Mouse (Mus musculus) left cerebral cortex, adult 2 months (tissue): ENCODE results near the gene C130032M10Rik. TPM values are rescaled to one million over a fixed set of nuclear protein-coding genes. Genes with fewer than 3 reads are reported as not detected.
"Not testable (repeated sequence)": the region's sequence is repeated elsewhere in the genome, so short reads cannot be mapped to it uniquely, and the experiment has no call there.

ENCODE experiments used
- DNase-seq, 2 experiments: peaks; one replicate each; pipeline ENCODE4 v3.0.0; 2021 to 2022; ENCODE audit warnings: low spot score in 2 of 2, mixed read lengths in 1 of 2; ENCODE audit errors: extremely low spot score in 1 of 2
- H3K27ac ChIP-seq: fragments of 200-600 bp; 2 replicates; pipeline ENCODE4 v1.8.1; 2022
- H3K4me3 ChIP-seq: fragments of 200-600 bp; 2 replicates; pipeline ENCODE4 v1.8.1; 2022
- CTCF ChIP-seq: fragments of 200-600 bp; IDR thresholded peaks from 2 replicates; pipeline ENCODE4 v1.8.1; 2022; ENCODE audit warnings: antibody characterized with exemption, mild to moderate bottlenecking, moderate library complexity
- intact Hi-C: fragments of 180-260 bp; cut with DNase I; formaldehyde crosslinking; loops from one replicate; pipeline ENCODE4 v1.15.1; 2025
- total RNA-seq, 2 experiments: library from RNA; stranded (reverse); gene quantifications; 2 replicates each; pipeline ENCODE4 v1.2.3; 2021

C130032M10Rik gene
- total RNA-seq, 2 experiments from 2014 or later: not detected

DNA sequence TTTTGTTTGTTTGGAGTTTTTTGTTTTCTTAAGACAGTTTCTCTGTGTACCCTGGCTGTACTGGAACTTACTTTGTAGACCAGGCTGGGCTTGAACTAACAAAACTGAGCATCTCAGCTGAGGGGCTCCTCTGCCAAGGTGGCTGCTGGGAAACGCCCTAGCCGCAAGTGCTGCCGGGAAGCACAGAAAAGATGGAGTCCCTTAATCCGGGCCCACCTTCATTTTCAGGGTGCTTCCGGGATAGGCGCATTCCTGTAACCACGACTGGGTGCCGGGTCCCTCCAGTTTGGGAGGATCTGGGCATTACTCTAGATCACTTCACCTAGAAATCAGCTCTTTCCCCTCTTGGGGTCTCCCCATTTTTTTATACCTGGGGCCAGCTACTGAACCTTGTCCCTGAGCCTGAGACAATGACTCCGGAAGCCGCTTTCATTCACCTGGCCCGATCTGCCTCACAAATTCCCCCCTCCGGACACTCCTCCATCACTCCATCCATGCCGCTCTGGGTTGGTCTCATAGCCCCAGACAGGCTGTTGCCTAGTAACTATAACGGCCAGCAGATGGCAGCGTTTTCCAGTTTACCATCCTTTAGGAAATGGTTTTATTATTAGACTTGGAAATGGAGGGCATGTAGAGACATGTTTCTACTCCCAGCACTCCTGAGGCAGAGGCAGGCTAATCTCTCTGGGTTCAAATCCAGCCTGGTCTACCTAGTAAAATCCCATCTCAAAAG lies 15.5 kb upstream of the C130032M10Rik start:
- Histone ChIP-seq H3K27ac (no peak overlapping the region), H3K4me3 (no peak overlapping the region)
- DNase-seq: peak; percentile 20 to 35
- intact Hi-C loops: loop anchor here (2.0 kb wide), 1 partner anchor 81 kb away; no protein-coding TSS in a partner anchor
- peak; percentile 70 for TF ChIP-seq CTCF

DNA sequence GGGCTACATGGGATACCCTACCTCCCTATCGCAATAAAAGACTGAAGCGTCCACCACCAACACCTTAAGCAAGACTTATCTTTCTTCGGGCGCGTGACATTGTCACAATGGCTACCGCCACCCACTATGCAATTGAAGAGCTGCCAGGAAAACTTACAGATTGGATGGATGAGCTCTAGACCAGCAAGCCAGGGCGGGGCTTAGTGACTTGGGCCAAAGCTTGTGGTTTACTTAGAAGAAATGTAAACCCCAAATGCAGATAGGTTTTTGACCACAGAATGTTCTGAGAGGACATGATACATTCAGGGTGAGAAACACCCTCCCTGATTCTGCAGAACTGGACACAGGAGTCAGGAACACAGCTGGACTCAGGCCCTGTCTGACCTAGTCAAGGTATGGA lies 14.4 kb upstream of the C130032M10Rik start:
- intact Hi-C loops: loop anchor here (2.0 kb wide), 1 partner anchor 80 kb away; no protein-coding TSS in a partner anchor
- Histone ChIP-seq H3K4me3 (no peak overlapping the region), H3K27ac (no peak overlapping the region)
- TF ChIP-seq CTCF: no peak
- no peak for DNase-seq

DNA sequence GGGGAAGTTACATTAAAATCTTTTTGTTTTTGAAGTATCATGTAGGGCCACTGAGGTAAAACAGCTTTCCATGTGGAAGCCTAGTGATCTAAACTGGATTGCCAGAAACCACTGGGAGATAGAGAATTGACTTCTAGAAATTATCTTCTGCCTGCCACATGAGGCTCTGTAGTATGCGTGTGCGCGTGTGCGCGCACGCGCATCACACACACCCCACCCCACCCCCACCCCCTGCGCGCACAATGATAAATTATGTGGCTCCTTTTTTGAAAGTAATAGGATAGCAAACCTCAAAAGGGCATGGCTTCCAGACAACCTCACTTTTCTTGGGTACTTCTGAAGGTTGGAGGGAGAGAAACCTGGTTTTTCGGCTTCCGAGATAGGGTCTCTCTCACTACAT lies 13.6 kb upstream of the C130032M10Rik start:
- Histone ChIP-seq H3K27ac (no peak overlapping the region), H3K4me3 (no peak overlapping the region)
- intact Hi-C loops: loop anchor here (2.0 kb wide), 1 partner anchor 79 kb away; no protein-coding TSS in a partner anchor
- no peak for DNase-seq
- no peak for TF ChIP-seq CTCF

DNA sequence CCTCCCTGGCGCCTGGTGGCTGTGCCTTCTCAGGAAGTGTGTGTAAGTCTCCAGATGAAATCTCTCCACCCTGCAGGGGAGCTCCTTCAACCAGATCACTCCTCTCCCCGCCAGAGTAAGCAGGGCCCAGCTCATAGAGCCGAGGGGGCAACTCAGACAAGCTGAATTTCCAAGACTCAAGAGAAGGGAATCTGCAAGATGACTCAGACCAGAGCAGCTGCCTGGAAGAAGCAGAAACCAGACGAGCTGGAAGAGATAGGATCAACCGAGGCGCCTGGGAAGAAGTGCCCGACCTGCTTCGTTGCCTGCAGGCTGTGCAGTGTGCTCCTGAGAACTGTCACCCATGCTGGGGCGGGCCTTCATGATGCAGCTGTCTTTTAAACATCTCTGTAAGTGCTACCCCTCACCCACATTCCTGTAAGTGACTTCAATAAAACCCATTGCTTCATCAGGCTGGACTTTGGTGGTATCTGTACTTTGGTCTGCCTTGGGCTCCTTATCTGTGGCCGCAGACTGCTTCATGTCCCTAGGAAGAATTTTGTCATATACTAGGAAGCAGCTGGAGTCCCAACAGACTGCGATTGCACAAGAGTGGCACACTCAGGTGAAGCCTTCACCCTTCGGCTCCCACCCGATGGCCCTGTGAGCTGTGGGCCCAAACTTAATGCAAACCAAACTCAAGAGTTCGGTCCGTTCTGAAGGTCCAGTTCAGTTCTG lies 12.6 kb upstream of the C130032M10Rik start:
- intact Hi-C loops: no loop called here
- TF ChIP-seq CTCF: no peak
- no peak overlapping the region for H3K4me3 ChIP-seq
- DNase-seq: no peak
- no peak overlapping the region for H3K27ac ChIP-seq

DNA sequence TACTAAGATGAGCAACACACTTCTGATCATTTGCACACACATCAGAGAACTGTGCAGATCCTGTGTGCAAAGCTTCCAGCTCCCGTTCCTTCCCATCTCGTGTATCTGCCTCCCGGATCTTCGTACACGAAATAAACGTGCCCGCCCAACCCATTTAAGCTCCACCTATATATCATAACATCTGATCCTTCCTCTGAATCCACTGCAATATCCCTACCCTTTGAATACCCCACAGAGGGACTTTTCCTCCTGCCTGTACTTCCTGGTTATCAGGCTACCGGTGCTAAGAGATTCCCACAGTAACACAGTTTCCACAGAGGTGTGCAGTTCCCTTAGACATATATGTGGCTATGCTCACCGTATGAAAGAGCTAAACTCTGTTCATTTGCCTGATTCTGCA lies 10.7 kb upstream of the C130032M10Rik start, which contains the start of gene Ccr4:
Gene Ccr4 (minus strand): TSS at position 101 of the 400 bp plus-strand sequence.
- intact Hi-C loops: no loop called here
- DNase-seq: no peak
- no peak for TF ChIP-seq CTCF

DNA sequence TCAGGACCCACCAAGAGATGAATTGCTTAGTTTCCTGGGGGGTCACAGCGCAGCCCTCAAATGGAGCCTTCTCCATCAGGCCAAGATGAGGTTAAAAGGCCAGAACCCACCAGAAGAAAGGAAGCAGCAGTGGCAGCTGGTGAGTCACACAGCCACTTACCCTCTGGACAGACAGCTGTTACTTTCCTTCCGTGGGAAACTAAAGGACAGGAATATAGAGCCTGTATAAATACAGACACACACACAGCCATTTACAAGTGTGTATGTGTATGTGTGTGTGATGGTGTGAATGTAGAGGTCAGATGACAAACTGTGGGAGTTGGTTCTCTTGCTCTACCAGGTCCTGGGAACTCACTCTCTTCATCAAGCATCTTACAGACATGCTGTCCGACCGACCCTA lies 8.9 kb upstream of the C130032M10Rik start:
- no peak for DNase-seq
- intact Hi-C loops: no loop called here
- H3K27ac ChIP-seq: no peak overlapping the region
- no peak for TF ChIP-seq CTCF
- H3K4me3 ChIP-seq: no peak overlapping the region

More for the DNA sequence above, 10.7 kb upstream of the C130032M10Rik start, which contains the start of gene Ccr4:
- Histone ChIP-seq H3K27ac (no peak within 1 kb of the TSS), H3K4me3 (no peak within 1 kb of the TSS)

DNA sequence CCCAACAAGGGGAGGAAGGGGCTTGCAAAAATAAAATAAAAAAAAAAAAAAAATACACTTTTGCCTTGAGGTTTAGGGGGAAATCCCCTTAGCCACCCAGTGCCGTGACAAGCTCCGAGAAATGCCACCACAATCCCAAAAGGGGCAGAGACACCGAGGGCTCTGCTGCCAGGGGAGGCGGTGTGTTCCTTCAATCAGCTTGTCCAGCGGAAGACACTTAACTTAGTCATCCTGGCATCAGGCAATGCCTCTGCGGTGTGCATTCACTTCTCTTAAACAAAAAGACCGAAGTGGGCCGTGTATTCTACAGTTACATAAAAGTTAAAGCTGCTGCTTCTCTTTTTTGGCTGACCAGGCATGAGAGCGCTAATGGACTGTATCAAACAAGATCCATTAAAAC lies 8.1 kb upstream of the C130032M10Rik start:
- Histone ChIP-seq H3K4me3 (no peak overlapping the region), H3K27ac (no peak overlapping the region)
- no peak for TF ChIP-seq CTCF
- intact Hi-C loops: no loop called here
- no peak for DNase-seq

DNA sequence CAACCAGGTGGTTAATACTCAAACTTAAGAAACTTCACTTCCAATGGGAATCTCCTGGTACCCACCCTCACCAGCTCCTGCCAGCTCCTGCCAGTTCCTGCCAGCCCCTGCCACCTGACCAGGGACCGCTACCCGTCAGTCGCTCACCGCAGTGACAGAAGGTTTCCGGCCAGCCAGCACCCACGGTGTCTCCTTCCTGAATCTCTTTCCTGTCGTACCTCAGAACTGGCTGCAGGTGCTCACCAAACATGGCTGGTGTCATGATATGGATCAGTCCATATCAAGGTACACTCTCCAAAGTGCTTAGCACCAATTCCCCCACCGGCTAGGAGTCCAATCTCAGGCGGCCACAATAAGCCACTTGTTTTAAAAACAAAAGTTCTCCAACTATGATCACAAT lies 5.7 kb upstream of the C130032M10Rik start:
- intact Hi-C loops: no loop called here
- no peak for DNase-seq
- Histone ChIP-seq H3K4me3 (no peak overlapping the region), H3K27ac (no peak overlapping the region)
- no peak for TF ChIP-seq CTCF

DNA sequence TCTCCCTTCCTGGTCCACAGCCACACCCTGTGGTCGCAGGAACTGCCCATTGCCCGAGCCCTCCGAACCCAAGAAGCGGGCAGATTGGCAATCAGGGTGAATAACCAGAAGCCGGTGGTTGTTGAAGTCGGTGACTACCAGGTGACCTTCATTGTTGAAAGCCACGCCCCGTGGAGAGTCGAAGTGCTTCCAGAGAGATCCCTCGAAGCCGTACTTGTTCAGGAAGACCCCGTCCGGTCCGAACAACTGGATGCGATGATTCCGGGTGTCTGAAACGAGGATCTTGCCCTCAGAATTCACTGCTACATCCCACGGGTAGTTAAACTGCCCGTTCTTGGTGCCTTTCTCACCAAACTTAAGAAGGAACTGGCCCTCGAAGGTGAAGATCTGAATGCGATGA lies 2.7 kb upstream of the C130032M10Rik start:
- DNase-seq: no peak
- intact Hi-C loops: no loop called here
- no peak overlapping the region for H3K4me3 ChIP-seq
- H3K27ac ChIP-seq: no peak overlapping the region
- TF ChIP-seq CTCF: no peak

DNA sequence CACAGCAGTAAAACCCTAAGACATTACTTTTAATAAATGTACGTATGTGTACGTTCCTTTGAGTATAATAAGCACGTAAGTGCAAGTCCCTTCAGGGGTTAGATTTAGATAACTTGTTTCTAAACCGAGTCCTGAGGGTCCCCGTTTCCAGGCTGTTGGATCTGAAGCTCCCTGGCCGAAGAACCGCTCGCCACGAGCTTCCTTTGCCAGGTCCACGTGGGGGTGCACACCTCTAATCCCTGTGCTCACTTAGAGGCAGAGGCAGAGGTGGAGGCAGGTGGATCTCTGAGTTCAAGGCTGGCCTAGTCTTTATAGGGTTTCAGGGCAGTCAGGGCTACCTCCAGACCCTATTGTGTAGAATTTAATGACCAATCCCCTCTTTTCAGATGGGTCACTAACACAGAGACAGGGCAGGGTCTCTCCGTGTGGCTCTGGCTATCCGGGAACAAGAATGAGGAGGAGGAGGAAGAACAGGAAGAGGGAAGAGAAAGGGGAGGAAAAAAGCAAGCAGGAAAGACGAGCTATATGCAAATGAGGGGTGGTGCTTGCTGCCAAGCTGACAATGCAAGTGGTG lies 2.5 kb downstream of the C130032M10Rik start:
- Histone ChIP-seq H3K27ac (no peak overlapping the region), H3K4me3 (no peak overlapping the region)
- no peak for DNase-seq
- TF ChIP-seq CTCF: no peak
- intact Hi-C loops: no loop called here

DNA sequence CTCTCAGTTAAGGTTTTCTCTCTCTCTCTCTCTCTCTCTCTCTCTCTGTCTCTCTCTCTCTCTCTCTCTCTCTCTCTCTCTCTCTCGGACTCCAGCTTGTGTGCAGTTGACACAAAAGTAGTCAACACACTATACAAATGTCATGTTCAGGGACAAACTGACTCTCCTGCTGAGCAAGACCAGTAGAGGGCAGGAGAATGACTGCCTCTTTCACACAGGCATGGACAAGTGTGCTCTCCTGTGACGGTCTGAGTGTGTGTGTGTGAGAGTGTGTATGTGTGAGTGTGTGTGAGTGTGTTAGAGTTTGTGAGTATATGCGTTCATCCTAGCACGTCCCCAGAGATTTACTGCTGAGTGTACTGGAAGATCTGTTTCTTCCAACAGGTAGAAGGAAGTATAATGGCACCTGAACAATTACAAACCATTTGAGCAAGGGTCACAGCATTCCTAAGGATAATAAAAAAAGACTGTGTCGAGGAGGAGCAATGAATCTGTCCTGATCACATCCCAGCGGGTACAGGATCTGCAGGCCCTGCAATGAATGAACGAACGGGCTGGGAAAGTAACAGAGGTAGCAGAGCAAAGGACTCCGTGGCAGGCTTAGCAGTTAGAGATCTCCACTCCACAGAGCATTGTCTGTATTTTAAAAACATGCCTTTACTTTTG lies 3.4 kb downstream of the C130032M10Rik start:
- no peak for DNase-seq
- TF ChIP-seq CTCF: no peak; the same call in 1 of the 2 replicates
- Histone ChIP-seq H3K27ac (no peak overlapping the region), H3K4me3 (no peak overlapping the region)
- intact Hi-C loops: no loop called here

DNA sequence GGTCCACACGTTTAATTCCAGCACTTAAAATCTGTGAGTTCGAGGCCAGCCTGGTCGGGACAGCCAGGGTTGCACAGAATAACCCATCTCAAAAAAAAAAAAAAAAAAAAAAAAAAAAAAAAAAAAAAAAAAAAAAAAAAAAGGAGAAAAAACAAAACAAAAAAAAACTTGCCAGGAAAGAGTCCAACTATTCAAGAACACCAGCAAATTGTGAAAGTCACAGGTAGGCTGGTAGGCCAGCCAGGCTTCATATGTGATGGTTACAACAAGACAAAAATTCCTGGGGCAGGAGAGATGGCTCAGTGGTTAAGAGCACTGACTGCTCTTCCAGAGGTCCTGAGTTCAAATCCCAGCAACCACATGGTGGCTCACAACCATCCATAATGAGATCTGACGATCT lies 5.0 kb downstream of the C130032M10Rik start:
- H3K27ac ChIP-seq, H3K4me3 ChIP-seq, DNase-seq, intact Hi-C loops: not testable (repeated sequence)
